Mouse (Mus musculus) brown adipose tissue, adult 24 weeks (tissue): Measurements from ENCODE around the gene Pon1. TPM values are rescaled to one million over a fixed set of nuclear protein-coding genes. Genes with fewer than 3 reads are reported as not detected.
"Not testable (repeated sequence)": the region's sequence is repeated elsewhere in the genome, so short reads cannot be mapped to it uniquely, and the experiment has no call there.

ENCODE experiments used
- H3K27ac ChIP-seq: fragments of 200-500 bp; replicated peaks from 2 replicates; pipeline ENCODE4 v1.5.1; 2012; ENCODE audit warnings: low read depth, mild to moderate bottlenecking, low read length
- H3K4me1 ChIP-seq: fragments of 200-500 bp; 2 replicates; pipeline ENCODE4 v1.6.1; 2012; ENCODE audit warnings: low read length, mixed read lengths; ENCODE audit not compliant: control insufficient read depth, insufficient read depth, insufficient read length
- H3K4me3 ChIP-seq: fragments of 200-500 bp; 2 replicates; pipeline ENCODE4 v1.5.1; 2012; ENCODE audit warnings: low read depth, mild to moderate bottlenecking, low read length, moderate library complexity; ENCODE audit not compliant: insufficient read depth
- polyA plus RNA-seq: library from polyadenylated mRNA; stranded (reverse); fragments of >200 nt; gene quantifications from 2 replicates; pipeline ENCODE4 v1.2.4, GENCODE M21; 2012; ENCODE audit not compliant: missing spikeins, insufficient read depth, insufficient read length

Gene Pon1
- 32.6 and 103 TPM in 2 replicates for polyA plus RNA-seq

DNA sequence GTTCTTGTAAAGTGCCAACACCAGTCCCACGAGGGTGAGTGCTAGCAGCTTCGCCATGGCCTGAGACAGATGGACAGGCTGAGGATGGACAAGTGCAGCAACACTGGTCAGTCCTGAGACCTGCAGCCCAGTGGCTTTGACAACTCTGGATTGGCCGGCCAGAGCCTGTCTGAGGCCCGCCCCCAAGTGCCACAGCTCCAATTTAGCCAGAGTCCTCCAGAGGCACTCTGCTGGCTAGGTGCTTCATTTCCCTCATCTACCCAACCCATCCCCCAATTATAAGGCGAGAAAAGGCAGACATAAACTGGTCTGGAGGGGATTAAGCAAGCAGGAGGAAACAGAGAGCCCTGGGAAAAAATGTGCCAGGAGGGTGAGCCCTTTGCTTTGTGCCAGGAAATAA, at the start of gene Pon1:
Gene Pon1, minus strand, starts transcription at position 254 of the 400 bp plus-strand sequence.
- Histone ChIP-seq H3K27ac (0 out of 2 replicates have a peak within 1 kb of the TSS, but pooled peaks have one; percentile 14), H3K4me3 (0 out of 2 replicates have a peak within 1 kb of the TSS, but pooled peaks have one; percentile 22)

DNA sequence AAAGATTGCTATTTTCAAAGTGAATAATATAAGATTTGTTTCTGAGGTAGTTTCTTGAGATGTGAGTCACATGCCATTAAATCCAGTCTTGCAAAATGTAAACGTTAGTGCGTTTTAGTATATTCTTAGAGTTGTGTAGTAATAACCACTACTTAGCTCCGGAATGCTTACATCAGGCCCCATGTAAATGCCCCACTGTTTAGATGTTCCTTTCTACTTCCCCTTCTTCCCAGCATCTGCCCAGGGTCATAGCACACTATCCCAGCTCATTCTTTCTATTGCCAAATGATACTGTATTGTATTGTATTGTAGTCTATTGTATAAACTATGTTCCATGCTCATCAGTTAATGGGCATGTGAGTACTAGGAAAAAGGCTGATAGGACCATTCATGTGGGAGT, 45.1 kb upstream of the Pon1 start:
- H3K4me3 ChIP-seq: no peak overlapping the region
- H3K27ac ChIP-seq: no peak overlapping the region
- no peaks in the 10 kb centered on the region for H3K4me1 ChIP-seq

More for the DNA sequence above, at the start of gene Pon1:
- H3K4me1 ChIP-seq: peaks cover 2% of the 10 kb centered on the region; the same call in 1 of the 2 replicates

DNA sequence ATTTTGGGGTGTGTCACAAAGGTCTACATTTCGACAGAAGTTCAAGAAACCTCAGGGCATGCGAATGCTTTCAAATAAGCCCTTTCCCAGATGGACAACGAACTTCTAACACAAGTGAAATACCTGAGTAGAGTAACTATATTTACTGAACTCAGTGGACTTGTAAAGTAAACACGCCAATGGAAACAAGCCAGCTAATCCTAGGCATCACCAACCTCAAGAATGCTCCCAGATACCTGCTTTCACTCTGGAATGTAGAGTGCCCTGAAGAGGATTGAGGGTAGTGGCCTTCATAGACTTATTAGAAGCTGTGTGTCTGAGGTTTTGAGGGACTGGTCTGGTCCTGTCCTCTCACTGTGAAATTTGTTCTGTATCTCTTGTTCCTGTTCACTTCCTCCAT, 43.8 kb upstream of the Pon1 start:
- no peak overlapping the region for H3K4me3 ChIP-seq
- H3K4me1 ChIP-seq: no peaks in the 10 kb centered on the region
- no peak overlapping the region for H3K27ac ChIP-seq

DNA sequence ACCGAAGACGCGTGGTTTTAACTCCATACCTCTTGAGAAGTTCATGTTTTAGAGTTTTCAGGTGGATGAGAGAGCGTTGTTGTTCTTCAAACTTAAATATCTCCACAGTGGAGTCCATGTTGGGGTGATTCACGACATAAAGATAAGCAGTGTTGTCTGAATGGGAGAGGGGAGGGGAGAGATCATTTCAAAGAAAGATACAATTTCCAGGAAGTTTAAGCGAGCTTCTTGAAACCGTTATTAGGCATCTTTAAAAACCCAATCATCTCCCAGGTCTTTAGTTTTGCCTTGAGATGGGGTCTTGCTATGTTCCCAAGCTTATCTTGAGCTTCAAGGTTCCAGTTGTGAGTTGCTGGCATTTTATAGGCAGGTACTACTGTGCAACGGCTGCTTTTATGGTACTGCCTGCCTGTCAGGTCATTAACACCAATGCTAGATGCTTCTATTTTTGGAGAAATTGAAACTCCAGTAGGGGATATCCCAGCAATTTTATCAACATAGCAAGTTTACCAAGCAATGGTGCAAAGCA, 43.2 kb upstream of the Pon1 start:
- no peak overlapping the region for H3K4me3 ChIP-seq
- H3K4me1 ChIP-seq: no peaks in the 10 kb centered on the region
- H3K27ac ChIP-seq: no peak overlapping the region

DNA sequence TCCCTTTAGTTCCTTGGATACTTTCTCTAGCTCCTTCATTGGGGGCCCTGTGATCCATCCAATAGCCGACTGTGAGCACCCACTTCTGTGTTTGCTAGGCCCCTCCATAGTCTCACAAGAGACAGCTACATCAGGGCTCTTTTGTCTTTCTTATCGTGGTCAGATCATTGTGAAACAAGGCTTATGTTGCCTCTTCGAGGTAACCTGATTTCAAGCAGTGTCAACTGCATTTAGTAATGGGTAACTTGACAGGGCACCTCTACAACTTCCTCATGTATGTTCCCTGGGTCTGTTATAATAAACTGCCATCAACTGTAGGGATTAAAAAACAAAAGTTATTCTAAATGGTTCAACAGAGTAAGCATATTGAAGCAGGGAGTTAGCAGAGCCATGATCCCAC, 40.8 kb upstream of the Pon1 start:
- H3K27ac ChIP-seq: no peak overlapping the region
- no peak overlapping the region for H3K4me3 ChIP-seq
- H3K4me1 ChIP-seq: no peaks in the 10 kb centered on the region

DNA sequence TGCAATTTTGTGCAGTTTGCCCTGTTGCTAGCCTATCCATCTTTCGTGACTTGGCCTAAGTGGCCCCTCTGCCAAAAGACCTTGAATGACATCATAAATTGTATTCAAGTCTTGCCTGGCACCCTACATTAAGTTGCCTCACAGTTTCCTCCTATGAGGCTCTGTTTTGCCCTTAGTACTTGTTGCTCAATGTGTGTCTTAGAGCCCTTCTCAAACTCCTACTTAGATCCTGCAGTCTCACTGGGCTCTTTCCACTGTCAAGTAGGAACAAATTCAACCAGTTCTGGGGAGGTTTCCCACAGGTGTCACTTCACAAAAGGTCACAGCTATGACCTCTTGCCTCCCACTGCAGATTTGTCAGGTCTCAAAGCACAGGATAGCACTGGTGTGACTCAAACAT, 40.1 kb upstream of the Pon1 start:
- Histone ChIP-seq H3K4me3 (no peak overlapping the region), H3K27ac (peak overlapping the region; percentile 86; the same call in 1 of the 2 replicates), H3K4me1 (no peaks in the 10 kb centered on the region)

DNA sequence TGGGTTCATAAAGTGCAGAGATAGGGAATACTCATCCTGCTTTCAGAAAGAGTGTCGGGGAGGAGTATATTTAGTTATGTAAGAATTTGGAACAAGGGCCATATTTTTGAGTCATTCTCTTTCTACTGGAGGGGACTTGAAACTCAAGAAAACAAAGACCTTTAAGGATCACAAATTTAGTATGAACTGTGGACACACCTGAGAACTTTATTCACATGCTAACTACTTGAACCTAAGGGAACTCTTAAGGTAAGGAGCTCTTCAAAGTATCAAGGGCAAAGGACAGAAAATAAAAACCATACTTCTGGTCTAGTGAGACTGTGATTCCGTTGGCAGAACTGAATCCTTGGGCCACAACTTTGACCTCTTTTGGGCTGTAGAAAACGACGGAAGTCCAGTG, 38.3 kb upstream of the Pon1 start:
- Histone ChIP-seq H3K27ac (peak overlapping the region; percentile 82), H3K4me3 (no peak overlapping the region), H3K4me1 (no peaks in the 10 kb centered on the region)

DNA sequence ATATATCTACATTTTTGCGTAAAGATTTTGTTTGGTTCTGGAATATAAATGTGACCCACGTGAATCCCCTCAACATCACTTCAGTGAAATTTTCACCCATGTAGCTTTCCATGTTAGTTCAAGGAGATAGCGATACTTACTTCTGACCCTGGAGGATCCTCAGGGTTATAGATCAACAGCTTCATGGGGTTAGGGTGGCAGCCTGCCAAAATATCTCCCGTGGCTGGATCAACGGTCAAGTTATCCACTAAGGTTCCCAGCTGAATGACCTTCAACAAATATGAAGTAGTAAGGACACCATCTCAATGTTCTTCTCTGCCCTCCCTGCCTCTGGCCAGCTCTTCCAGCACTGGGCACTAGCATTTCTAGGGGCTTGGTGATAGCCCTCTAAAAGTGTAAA, 36.5 kb upstream of the Pon1 start:
- Histone ChIP-seq H3K4me3 (no peak overlapping the region), H3K4me1 (no peaks in the 10 kb centered on the region), H3K27ac (no peak overlapping the region)

DNA sequence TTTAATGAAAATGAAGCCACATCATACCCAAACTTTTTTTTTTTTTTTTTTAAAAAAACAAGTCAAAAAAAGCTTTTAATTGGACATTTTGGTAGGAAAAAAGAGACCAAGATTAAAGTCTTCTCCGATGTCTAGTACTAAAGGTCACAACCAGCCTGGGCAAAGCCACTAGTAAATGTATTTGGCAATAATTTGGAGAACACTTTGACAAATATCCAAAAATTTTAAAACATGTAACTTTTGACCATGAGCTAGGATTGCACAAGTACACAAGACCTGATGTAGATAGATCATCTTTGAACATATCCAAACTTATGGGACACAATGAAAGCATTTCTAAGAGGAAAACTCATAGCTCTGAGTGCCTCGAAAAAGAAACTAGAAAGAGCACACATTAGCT, 29.8 kb upstream of the Pon1 start:
- H3K4me1 ChIP-seq, H3K4me3 ChIP-seq, H3K27ac ChIP-seq: not testable (repeated sequence)

DNA sequence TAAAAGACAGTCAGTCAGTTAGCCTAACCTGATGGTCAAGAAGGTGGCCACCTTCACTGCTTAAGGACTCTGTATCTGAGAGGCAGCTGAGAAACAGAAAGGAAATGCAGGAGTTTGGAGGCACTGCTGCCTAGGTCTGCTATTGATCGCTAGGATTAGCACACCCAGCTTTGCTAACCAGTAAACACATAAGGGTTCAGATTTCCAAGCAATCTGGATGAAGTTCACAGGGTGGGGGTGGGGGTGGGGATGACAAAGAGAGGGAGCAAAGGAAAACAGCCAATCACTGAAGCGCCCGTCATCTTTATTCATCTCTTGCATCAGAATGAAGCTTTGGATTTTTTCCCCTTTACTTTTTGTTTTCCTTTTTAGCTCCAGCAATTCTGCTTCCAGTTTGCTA, 28.3 kb upstream of the Pon1 start:
- Histone ChIP-seq H3K27ac (no peak overlapping the region), H3K4me1 (no peaks in the 10 kb centered on the region), H3K4me3 (no peak overlapping the region)

DNA sequence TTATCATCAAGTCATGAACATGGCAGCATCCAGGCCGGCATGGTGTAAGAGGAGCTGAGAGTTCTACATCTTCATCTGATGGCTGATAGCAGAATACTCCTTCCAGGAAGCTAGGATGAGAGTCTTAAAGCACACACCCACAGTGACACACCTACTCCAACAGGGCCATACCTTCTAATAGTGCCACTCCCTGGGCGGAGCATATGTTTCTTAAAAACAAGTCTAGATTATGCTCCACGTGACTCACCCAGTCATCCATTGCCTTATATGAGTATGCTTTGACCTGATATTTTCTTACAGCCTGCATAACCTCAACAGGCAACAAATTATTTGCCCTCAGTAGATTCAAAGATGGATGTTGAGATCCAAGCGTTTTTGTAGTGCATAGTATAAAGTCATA, 24.4 kb upstream of the Pon1 start:
- Histone ChIP-seq H3K27ac (no peak overlapping the region), H3K4me3 (no peak overlapping the region), H3K4me1 (no peaks in the 10 kb centered on the region)

DNA sequence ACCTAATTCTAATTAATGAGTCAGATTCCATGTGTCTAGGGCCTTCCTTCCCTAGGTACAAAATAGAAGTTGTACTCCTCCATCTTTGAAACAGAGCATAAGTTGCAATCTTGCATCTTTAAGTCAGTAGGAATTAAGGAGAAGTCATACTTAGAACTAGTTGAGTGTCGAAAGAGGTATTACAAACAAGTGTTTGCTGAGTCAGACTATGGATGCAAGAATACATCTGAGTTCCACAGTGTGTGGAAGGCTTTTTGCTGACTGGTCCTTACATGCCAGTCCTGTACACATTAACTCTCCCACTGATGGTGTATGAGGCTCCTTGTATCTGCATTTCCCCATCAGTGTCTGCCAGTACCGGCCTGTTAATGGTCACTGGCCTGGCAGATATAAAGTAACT, 14.1 kb upstream of the Pon1 start:
- Histone ChIP-seq H3K27ac (no peak overlapping the region), H3K4me1 (peaks cover 2% of the 10 kb centered on the region; the same call in 1 of the 2 replicates), H3K4me3 (no peak overlapping the region)

DNA sequence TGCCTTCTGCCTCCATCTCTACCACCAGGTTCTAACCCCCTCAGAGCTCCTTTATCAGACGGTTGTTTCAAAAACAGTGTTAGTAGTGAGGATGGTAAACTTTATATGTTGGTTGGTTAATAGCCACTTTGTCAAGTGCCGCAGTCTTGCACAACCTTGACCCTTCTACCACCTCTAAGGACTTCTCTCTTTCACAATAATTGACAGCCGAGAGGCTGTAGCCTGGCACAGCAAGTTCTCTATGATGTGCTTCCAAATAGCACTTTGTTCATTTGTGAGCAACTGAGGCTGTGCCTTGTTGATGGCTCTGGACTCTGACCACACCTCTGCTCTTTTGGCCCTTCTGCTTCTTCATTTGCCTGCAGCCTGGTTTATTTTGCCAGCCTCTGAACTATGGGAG, 6.2 kb upstream of the Pon1 start:
- H3K27ac ChIP-seq: peak overlapping the region; percentile 97
- H3K4me3 ChIP-seq: no peak overlapping the region
- H3K4me1 ChIP-seq: peaks cover 2% of the 10 kb centered on the region; the same call in 1 of the 2 replicates

DNA sequence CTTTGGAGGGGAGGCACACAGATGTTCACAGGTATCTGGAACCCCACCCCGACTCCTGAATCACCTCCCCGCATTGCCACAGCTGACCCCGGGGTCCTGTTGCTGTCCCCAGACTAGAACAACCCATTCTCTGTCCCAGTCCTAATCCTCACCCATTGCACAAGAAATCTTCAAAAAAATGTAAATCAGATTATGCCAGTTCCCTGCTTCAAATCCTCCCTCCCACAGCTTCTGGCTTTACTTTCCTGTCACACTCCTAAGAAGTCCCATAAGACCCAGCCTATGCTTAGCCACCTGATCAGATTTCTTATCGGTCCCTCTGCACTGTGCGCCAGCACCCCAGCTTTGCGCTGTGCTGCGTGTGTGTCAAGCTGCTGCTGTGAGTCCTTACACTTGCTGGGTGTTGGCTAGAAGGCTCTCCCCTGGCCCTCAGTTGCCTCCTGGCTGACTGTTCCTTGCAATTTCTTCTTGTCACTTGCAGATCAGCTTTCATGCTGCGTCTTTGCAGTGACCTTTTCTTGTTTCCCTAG, 5.7 kb upstream of the Pon1 start:
- Histone ChIP-seq H3K4me1 (peaks cover 1% of the 10 kb centered on the region; the same call in 1 of the 2 replicates), H3K27ac (peak overlapping the region; percentile 80), H3K4me3 (no peak overlapping the region)

DNA sequence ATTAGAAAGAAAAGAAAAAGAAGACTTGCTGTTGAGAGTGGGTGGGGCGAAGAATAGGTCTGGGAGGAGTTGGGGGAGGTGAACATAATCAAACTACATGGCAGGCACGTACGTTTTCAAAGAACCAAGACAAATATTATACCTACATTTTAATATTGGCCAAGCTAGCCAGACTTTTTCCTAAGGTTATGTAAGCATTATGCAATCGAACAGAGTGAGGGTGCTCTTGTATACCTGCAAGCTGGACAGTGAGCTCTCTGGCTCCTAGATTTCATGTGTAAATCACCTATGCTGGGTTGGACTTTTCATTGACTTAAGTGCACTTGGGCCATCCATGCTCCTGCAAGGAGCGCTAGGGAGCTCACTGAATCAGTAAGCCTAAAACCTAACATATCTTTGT, 4.8 kb upstream of the Pon1 start:
- H3K27ac ChIP-seq: peak overlapping the region; percentile 80
- H3K4me3 ChIP-seq: no peak overlapping the region

DNA sequence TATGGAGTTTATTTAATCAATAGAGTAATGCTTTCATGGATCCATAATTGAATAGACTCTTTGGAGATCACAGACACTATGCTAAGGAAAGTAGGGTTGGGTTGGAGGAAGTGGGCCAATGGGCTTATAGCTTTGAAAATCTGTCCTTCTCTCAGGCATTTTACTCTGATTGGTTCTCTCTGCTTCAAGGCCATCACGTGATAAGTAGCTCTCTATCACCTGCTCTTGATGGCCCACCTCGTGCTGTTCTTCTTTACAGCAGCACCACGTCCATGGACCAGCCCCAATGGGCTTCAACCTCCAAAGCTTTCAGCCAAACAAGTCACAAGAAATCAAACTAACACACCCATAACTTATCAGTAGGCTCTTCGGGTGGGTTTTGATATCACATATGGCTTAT, 3.0 kb downstream of the Pon1 start:
- peaks cover 2% of the 10 kb centered on the region; the same call in 1 of the 2 replicates for H3K4me1 ChIP-seq
- no peak overlapping the region for H3K27ac ChIP-seq
- no peak overlapping the region for H3K4me3 ChIP-seq

More for the DNA sequence above, 4.8 kb upstream of the Pon1 start:
- H3K4me1 ChIP-seq: 0 out of 2 replicates have a peak, but pooled peaks cover under 1% of the 10 kb centered on the region
